Mouse (Mus musculus): Measurements from ENCODE around the gene Kbtbd6.
"Not testable (repeated sequence)": the region's sequence is repeated elsewhere in the genome, so short reads cannot be mapped to it uniquely, and the experiment has no call there.

GRCm38 (mm10) chr14:79426730-79427365 lies 24.8 kb upstream of the Kbtbd6 start:
- not testable (repeated sequence) for TF ChIP-seq CTCF (conservative IDR thresholded peaks at IDR 0.05; ENCODE audit: low read length); NANOG (IDR thresholded peaks at IDR 0.05; ENCODE audit: borderline replicate concordance, low read length); POU5F1 (IDR thresholded peaks at IDR 0.05; ENCODE audit: borderline replicate concordance, low read length)

All from E14TG2a.4 (cell line).